Mouse (Mus musculus) gastrocnemius, postnatal 25 days (tissue): Measurements from ENCODE around the gene Gm20388. TPM values are rescaled to one million over a fixed set of nuclear protein-coding genes. Genes with fewer than 3 reads are reported as not detected.
"Not testable (repeated sequence)": the region's sequence is repeated elsewhere in the genome, so short reads cannot be mapped to it uniquely, and the experiment has no call there.

Experiments used
- DNase-seq: peaks from one replicate; pipeline ENCODE4 v3.0.0; 2022
- total RNA-seq, 2 experiments: library from RNA; stranded (reverse); gene quantifications; 1 replicate in 1 of 2; 2 replicates in 1 of 2; pipeline ENCODE4 v1.2.3; 2021

The Gm20388 gene
- total RNA-seq, 2 experiments from 2014 or later = 6.7 TPM; not detected in 1

DNA sequence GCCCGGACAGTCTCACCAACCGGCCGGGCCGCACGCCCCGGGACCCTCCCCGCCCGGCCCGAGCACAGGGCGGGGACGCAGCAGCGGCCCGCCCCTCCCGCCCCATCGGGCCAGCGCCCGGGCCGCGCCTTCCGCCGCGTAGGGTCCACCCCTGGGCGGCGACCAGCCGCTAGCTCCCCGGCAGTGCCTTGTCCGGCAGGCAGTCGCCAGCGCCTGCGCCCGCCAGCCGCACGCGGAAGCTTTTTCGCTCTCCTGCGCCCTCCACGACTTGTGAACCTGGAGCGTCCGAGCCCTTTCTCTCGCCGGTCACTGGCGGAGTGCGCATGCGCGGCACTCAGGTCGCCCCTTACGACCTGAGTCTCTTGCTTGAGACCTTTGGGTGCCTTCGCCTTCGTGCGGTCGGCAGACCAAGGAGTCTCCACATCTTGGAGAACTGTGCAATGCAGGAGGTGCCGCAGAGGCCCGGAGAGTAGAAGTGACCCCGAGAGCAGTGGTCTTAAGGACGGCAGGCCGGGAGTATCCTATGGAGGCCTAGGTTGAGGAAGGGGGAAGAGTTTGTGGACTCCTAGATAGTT, 4072.3 kb downstream of the Gm20388 start, which contains the start of gene Abcb10:
TSS of gene Abcb10 (minus strand) at position 297 of the 575 bp plus-strand sequence.
- DNase-seq = peak; percentile 94

- no peak for DNase-seq
Measured at GRCm38 (mm10) chr8:123988605-123989038, 4078.0 kb downstream of the Gm20388 start.

DNA sequence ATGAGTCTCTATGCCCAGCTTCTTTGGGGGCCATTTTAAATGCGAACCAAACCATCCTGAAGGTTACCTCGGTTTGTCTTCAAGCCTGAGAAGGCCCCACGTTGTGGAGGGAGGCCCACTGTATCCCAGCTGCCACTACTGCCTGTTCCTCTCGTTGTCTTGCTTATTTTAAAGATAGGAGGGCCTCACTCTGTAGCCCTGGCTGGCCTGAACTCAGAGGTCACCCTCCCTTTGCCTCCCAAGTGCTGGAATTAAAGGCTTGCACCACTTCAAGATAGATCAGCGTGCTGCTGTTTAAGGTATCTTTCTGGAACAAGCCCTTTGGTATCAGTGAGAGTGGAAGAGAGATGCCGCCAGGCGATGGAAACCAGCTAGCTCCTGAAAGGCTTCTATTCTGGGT, 4078.5 kb downstream of the Gm20388 start:
- DNase-seq = no peak

DNA sequence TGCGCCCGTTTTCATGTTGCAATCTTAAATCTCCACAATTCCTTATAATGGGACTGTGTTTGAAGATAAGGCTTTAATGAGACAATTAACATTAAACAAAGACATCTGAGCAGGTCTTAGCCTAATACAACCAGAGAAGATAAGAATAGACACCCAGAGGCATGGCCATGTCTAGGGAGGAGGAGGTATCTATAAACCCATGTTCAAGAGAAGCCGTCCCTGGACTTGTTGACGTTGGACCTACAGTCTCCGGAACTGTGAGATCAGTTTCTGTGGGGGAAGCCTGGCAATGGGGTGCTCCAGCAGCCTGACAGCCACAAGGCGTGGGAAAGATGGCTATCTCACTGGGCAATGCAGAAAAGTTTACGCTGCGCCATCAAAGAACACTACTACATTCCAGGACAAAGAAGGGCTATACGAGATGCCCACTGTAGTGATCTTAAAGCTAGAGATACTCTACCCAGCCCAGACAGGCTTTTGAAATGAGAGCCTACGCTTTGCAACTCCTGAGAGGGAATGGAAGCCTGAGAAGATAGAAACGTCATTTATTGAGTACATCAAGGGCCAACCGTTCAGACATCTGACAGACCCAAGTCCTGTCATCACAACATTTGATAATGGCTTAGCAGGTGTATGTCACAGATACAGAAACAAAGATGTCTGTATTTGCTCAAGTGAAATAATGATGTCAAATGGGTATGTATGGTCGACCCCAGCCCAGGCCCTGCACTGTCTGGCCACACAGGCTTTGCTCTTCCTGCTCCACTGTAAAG, 4079.8 kb downstream of the Gm20388 start:
- no peak for DNase-seq

GRCm38 (mm10) chr8:123992587-123992986, 4081.9 kb downstream of the Gm20388 start:
- no peak for DNase-seq

DNA sequence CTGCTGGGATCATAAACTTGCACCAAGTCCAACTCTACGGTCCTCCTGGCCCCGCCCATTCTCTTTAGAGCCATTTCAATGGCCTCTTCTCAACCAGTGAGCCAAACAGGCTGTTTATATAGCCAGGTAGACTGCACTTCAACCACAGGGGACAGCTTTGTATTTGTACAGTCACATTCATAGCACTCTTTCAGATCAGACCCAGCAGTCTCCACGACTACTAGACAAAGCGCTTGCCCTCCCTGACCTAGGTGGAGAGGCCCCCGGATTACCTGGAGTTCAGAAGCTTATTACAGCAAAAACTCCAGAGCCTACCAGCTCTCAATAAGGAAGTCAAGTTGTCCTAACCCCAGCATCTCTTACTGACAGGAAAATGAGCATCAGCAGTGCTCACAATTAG, 4083.0 kb downstream of the Gm20388 start:
- no peak for DNase-seq

GRCm38 (mm10) chr8:123993997-123994396, 4083.4 kb downstream of the Gm20388 start:
- DNase-seq = no peak

DNA sequence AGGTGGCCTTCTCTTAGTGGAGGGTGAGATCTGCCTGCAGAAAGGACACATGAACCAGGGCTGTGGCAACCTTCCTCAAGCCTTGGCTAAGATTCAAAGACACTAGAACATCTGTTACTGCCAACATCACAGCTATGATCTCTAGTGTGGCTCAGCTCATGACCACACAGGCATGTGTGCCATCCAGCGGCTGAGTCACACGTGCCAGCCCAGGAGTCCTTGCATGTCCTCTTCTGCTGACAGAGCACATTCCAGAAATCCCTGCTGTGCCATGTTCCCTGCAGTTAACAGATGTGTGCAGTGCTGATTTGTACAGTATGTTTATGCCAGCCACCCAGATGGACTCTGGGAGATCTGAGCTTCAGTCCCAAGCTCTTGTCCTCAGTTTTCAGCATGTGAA, 4088.9 kb downstream of the Gm20388 start:
- DNase-seq = peak; percentile 56

- no peak for DNase-seq
Measured at GRCm38 (mm10) chr8:124002546-124003108, 4092.0 kb downstream of the Gm20388 start.

DNA sequence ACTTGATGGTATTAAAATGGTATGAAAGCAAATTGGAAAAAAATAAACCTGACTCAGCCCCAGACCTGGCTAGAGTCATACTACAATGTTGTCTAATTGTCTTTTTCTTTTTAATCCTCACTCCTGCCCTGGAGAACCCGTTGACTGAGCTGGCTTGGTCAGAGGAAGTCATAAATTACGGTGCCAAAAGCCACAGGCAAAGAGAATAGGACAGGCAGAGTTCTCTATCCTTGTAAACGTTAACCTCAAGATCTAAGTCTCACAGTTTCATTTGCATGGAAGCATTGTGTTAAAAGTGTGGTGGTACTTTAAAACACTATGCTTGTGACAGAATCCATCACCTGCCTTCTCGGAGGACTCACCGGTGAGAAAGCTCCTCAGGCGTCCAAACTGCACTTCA, 4097.2 kb downstream of the Gm20388 start:
- no peak for DNase-seq

DNA sequence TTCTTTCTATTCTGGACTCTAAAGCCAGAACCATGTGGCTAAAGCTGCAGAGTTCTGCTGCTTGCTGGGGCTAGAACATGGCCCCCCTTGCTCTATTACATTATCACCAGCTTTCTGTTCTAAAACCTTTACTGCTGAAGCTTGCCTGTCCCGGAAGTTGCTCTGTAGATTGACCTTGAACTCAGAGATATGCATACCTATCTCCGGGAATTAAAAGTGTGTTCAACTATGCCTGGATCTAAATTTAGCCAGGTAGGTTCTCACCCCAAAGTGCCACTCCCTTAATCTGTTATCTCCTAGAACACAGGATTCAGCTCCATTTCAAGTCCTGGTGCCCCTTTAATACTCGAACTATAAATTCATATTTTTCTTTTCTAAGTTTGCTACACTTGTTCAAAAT, 4100.9 kb downstream of the Gm20388 start:
- DNase-seq = no peak

DNA sequence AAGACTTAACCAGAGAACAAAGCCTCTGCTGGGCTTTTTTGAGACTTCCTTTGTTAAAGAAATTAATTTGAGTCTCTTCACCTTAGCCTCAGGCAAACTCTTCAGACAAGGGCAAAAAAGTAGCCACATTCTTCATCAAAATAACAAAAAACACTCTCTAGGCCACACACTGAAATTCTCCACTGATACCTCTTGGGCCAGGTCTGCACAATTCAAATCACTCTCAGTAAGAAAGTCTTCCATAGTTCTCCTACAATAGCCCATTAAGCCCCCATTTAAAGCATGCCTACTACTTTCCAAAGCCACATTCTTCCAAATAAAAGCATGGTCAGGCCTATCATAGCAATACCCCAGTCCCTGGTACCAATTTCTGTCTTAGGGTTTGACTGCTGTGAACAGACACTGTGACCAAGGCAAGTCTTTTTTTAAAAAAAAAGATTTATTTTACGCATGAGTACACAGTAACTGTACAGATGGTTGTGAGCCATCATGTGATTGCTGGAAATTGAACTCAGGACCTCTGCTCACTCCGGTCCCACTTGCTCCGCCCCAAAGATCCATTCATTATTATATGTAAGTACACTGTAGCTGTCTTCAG, 4101.4 kb downstream of the Gm20388 start:
- DNase-seq = no peak

DNA sequence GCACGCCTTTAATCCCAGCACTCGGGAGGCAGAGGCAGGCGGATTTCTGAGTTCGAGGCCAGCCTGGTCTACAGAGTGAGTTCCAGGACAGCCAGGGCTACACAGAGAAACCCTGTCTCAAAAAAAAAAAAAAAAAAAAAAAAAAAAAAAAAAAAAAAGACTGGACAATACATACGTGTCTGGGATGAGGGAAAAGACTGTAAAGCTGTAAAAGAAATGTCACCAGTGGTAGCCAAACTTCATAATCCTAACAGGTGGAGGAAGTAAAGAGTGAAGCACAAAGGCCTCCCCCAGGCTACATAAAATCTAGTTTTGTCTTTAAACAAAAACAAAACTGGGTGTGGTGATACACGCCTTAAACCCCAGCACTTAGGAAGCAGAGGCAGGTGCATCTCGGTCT, 4103.7 kb downstream of the Gm20388 start:
- DNase-seq = not testable (repeated sequence)

- DNase-seq = no peak
Measured at GRCm38 (mm10) chr8:124014751-124015150, 4104.1 kb downstream of the Gm20388 start.

DNA sequence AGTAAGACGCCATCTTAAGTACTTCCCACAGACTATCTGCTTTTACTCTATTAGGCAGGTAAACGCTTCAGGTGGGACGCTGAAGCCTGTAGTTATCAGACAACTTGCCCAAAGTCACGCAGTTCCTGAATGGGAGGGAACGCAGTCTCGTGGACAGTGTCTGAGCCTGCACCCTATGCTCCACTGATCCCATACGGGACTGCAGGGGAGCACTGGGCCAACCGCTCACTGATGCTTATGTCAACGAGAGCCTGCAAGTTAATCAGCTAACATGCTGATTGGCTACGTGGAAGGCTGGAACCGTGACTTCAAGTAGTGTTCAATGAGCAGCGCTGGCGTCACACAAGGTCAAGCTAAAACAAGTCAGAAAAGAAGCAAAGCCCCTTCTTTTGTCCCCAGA, 4109.1 kb downstream of the Gm20388 start:
- no peak for DNase-seq

DNA sequence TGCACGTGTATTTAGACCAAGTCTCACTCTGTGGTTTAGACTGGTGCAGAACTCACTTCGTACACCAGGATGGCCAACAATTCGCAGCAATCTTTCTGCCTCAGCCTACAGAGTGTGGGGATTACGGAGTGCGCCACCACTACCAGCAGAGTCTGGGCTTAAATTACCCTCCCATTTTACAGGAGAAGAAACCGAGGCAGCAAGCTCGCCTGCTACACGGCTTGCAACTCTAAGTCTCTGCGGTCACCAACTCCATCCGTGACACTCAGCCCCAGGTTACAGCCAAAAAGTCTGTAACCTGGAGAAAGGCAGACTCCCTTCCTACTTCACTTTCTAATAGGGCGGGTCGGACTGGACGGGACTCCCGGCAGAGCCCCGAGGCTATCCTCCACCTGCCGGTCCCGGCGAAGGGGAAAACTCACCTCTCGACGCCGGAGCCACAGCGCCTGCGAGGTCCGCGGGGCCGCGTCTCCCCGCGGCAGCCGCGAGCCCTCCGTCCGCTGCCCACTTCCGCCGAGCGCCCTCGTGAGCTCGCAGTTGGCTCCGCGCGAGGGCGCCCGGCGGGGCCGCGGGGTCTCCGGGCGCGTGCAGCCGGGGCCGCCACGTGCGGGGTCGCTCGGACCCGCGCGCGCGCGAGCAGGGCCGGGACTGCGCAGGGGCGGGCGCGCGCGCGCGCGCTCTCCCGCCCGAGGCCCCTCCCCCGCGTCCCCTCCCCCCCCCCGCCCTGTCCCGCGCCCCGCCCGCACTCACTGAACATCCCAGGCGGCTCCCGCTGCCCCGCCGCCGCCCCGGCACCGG, 4110.0 kb downstream of the Gm20388 start:
- no peak for DNase-seq

DNA sequence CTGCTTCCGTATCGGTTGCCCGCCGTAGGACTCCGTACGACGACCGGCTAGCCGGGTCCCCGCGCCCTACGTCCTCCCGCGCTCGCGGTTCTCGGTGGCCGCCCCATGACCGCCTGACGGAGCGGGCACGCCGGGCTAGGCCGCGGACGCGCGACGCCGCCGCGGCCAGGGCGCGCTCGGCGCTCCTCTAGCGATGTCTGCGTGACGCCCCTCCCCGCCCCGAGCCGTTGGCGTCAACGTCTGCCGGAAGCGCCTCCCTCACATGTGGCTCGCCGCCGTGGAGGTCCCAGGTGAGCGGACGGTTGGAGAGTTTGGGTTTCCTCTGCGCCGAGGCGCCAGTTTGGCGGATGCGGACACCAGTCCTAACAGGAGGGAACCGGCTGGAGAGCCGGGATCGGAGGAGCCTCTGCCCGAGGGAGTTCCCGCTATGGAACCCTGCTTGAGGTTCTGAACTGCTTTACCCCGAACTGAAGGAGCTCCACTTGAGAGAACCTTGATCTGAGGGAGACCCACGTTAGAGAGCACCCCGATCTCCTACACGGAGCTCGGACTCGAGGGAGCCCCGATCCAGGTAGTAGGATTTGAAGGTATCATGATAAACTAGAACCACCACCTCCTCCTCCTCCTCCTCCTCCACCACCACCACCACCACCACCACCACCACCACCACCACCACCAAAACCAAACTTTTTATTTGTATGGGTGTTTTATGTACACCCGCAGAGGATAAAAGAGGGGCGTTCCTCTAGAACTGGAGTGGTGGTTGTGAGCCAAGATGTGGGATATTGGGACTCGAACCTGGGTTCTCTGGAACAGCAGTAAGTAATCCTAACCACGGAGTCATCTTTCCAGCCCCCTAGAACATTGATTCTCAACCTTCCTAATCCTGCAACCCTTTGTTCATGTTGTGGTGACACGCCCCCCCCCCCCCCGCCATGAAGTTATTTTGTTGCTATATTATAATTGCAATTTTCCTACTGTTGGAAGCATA, 4110.9 kb downstream of the Gm20388 start, which contains the start of the genes Taf5l and Urb2:
TSS of gene Taf5l (minus strand) at position 161 of the 991 bp plus-strand sequence.
TSS of gene Urb2 (plus strand) at position 272 of the 991 bp plus-strand sequence.
- DNase-seq = peak; percentile 95

DNA sequence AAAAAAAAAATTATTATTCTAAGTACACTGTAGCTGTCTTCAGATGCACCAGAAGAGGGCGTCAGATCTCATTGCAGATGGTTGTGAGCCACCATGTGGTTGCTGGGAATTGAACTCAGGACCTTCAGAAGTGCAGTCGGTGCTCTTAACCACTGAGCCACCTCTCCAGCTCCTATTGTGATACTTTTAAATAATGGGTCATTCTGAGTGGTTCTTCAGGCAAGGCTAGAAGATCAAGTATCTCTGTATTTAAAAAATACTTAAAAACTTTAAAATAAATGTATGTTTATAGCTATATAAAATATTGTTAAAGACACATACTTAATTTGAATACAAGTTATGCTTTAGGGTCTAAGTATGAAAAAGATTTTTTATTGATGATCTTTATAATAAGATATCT, 4115.6 kb downstream of the Gm20388 start:
- DNase-seq = not testable (repeated sequence)

GRCm38 (mm10) chr8:124027831-124028230, 4117.2 kb downstream of the Gm20388 start:
- DNase-seq = peak; percentile 22

DNA sequence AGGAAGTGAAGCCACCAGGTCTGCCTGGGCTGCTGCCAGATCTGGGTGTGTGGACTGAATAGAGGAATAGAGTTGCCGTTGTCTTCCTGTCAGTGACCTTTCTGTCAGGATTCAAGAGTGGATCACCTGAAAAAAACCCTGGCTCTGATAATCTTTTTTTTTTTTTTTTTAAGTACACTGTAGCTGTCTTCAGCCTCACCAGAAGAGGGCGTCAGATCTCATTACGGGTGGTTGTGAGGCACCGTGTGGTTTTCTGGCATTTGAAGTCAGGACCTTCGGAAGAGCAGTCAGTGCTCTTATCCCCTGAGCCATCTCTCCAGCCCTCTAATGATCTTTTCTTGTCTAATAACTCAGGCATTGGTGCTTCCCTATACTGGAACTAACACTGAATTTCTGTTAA, 4122.8 kb downstream of the Gm20388 start:
- no peak for DNase-seq

DNA sequence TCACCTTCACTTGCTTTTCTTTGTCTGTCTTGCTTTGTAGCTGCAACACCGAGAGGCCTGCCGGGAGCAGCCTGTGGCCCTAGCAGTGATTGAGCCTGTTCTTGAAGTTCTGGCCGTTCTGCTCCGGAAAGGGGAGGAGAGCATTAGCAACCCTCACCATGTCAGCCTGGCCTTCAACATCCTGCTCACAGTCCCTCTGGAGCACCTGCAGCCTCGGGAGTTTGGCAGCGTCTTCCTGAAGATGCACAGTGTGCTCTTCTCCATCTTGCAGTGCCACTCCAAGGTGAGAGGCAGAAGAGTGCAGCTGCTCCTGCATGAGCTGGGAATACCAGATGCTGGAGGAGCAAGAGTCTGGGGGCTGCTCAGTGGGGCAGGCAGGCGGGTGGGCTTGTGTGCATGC, 4127.5 kb downstream of the Gm20388 start:
- DNase-seq = no peak
